Mouse (Mus musculus) thymus, postnatal 36 days (tissue): ENCODE measurements around the gene Bmp7.

Source experiments
- DNase-seq, 2 experiments: peaks; one replicate each; pipeline ENCODE4 v3.0.0; 2022; ENCODE audit warnings: mixed read lengths in 2 of 2

Gene Bmp7

DNA sequence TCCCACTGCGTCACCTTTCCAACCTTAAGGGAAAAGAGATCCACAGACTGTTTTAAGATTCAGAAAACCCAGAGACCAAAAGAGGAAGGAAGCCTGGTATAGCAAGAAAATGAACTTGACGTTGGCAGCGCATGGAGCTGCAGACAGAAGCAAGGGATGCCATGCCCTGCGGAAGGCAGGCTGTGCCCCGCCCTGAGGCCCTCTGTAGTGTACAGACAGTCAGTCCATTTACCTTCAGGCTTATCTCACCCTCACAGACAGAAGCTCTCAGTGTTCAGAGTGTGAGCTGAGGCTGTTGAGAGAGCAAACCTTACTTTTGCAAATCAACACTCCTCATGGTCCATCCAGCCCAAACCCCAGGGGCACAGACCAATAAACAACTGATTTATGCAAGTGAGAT lies 35.1 kb downstream of the Bmp7 start:
- no peak for DNase-seq

DNA sequence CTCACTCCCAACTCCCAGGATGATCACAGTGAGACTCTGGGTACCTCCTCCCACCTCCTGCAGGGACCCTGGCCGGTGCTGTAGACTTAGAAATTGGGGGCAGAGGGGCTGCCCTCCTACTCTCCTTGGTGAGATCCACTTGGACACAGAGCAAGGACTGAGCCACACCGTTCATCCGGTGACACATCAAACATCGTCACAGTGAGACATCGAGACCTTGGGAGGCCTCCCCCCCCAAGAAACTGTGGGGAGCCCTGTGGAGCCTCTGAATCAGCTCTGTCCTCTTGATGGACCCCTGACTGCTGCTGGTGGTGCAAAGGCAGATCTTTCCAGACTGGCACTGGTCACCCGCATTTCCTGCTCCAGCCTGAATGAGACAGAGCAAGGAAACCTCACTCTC lies 35.5 kb downstream of the Bmp7 start:
- DNase-seq, result no peak

DNA sequence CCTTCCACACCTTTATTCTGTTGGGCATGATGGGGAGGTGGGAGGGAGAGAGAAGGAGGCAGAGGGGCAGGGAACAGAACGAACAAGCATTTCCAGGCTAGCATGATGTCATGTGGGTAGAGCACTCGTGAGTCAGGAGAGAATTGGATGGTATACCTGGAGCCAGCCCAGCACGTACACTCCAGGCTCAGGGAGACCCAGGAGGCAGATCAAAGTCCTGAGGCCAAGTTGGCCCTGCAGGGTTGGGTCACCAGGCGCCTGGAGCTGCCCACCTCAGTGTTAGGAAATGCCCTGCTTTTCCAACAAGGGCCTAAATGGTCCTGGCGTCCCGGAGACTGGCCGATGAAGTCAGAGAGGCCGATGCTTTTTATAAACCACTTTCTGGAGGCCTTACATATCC lies 36.6 kb downstream of the Bmp7 start:
- no peak for DNase-seq

DNA sequence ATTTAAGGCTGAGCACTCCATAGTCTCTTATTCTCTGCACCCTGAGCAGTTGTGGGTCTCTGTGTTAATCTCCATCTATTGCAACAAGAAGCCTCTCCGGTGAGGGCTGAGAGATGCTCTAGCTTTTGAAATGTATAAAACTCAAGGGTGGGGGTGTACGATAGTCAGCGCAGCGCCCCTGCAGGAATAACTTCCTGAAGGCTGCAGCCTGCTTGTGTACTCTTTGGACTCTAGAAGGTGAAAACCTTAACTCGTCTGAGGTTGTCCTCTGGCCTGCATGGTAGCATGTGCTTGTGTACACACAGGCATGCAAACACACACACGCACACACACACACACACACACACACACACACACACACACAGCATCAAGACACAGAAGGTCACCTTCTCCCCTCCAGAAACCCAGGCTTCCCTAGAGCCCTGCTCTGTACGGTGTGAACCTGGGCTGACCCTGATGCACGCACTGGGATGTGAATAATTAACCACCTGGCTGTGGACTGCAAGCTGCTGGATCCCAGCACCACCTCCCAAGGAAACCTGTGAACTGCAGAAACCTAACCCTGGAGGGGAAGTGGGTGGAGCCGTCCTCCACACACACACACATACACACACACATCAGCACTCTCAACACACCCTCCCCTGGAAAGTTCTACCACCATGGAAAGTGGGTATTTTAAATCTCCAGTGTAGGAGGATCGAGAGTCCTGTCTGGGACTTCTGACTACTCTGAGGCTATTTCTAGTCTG lies 39.0 kb downstream of the Bmp7 start:
- peak in 1 of 2 experiments; percentile 32 for DNase-seq

DNA sequence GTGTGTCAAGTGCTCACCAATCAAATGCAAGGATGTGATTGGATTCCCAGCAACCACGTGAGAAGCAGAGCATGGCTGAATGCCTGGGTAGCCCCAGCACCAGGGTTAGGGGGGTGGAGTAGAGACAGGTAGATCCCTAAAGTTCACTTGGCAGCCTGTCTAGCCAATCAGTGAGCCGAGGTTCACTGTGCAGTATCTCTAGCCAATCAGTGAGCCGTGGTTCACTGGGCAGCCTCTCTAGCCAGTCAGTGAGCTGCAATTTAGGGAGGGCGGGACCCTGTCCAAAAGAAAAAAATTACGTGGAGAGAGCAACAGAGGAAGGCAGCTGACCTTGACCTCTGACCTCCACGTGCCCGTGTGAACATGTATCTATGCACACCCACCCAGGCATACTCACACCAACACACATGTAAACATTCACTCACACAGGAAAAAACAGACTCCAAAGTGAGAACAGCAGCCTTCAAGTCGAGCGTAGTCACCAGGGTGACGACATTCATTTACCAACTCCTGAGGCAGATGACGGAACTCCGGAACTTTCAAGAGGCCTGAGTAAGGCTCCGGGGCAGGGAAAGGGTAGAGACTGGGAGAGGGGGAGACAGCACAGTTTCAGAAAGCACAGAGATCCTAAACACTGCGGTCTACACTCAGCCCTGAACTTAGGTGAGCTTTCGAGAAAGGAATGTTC lies 50.2 kb downstream of the Bmp7 start:
- no peak for DNase-seq

DNA sequence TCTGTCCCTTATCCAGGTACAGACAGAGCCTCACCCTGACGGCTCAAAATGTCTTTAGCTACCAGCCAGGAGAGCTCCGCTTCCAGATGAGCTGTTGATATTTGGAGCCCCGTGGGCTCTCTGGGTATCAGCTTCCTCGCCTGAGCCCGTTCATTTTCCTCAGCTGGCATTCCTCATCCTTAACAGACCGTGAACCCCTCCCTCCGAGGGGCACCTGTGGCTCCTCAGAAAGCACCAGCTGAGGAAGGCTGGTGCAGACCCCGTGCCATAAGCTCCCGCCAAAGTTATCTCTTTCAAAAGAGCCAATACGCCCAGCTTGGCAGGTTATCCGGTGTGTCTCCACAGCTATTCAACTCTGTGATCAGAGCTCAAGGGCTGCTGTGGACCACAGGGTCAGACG lies 50.9 kb downstream of the Bmp7 start:
- DNase-seq, result no peak

DNA sequence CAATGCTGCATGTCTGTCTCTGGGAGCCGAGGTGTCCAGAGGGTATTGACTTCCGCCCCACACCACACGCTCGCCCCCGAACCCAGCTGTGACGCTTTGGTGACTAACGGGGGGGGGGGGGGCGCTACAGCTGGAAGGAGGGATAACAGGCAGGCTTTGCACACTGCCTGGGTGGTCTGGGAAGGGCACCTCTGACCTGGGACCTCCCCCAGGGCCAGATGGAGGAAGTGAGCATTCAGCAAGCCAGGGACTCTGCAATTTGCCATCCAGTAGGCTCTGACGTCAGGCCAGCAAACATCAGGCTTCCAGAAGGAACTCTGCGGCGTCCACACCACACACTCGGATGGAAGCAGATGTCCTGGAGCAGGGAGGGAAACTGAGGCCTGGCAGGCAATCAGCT lies 52.0 kb downstream of the Bmp7 start:
- no peak for DNase-seq

DNA sequence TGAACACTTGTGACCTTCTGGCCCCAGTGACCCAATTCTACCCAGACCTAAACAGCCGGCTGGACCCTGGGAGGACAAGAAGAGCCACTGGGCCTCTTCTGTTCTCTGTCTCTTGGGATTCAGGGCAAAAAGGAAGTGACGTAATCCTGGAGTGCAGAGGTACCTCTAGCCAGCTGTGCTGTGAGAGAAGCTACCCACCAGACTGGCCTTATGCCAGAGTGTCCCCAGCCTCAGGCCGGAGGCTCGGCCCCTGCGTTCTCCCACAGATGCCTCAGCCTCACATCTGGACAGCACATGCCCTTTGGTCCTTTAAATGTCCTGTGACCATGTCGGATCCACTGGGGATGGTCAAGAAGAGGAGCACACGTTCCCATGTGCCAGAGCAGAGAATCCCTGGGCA lies 54.3 kb downstream of the Bmp7 start:
- DNase-seq, result no peak

DNA sequence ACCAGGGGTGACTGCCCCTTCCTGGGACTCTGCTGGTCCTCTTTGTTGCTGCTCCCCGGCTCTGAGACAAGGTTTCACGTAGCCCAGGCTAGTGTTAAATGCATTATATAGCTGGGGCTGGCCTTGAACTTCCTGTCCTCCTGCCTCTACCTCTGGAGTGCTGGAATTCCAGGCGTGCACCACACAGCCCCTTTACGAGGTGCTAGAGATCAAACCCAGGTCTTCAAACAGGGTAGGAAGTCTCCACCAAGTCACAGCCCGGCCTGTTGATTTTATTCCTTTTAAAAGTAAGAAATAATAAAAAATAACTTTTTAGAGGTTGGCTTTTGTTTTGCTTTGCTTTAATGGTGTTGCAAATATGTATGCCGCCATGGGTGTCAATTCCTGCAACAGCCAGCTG lies 55.5 kb downstream of the Bmp7 start:
- no peak for DNase-seq

DNA sequence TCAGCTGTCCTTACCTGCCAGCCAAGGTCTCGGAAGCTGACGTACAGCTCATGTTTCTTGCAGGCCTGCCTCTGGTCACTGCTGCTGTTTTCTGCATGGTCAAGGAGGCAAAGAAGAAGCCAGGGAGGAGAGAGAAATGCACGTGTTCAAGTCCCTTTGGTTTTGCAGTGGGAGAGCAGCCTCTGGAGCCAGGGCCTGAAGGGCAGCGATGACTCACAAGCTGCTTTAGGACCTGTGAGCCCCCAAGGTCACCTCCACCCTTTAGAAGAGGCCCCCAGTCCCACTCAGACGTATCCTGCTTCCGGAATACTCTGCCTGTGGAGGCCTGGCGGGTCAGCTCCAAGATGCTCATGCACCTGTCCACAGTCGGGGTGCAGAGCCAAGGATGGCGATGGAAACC lies 64.9 kb downstream of the Bmp7 start:
- no peak for DNase-seq

DNA sequence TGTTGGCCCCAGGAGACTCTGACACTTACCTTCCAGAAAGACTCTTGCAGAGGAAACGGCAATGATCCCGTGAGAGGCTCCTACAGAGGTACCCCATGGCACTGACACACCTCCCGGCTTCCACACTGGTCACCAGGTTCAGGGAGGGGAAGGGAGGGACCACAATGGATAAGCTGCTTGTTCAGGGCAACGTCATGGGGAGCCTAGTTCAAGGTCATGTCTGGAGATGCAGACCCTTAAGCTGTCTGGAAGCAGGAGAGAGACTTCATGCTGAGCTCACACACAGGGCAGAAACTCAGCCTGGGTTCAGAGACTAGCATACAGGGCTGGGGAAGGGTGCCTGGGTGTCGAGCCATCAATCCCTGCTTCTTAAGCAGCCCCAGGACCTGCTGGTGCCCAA lies 73.8 kb downstream of the Bmp7 start:
- DNase-seq, result no peak

DNA sequence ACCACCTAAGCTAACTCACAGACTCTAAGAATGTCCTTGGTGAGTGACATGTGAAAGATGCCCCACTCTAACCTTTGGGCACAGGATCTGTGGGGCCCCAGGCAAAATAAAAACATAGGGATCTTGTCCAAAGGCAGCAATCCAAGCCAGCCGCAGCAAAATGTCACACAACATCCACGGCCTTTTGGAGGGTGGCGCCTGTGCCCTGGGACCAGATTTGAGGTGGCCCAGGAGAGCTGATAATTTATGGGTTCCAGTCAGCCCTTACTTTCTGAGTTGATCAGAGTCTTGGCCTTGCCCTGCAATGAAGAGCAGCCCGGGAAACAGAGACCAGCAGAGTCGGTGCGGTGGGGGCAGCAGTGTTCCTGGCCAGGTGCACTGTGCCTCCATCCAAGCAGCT lies 75.0 kb downstream of the Bmp7 start:
- DNase-seq, result no peak

DNA sequence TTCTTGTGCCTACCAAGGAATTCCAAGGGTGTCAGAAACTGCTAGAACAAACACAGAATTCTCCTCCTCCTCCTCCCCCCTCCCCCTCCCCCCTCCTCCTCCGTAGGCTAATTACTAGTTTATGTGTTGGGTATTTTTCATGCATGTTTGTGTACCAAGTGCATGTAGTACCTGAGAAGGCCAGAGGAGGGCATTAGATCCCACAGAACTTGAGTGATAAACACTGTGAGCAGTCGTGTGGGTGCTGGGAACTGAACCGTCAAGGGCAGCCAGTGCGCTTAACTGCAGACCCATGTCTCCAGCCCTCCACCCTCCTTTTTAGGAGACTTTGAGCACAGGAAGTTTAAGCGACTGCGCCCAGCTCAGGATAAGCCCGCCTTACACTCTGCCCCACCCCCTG lies 75.6 kb downstream of the Bmp7 start:
- no peak for DNase-seq

DNA sequence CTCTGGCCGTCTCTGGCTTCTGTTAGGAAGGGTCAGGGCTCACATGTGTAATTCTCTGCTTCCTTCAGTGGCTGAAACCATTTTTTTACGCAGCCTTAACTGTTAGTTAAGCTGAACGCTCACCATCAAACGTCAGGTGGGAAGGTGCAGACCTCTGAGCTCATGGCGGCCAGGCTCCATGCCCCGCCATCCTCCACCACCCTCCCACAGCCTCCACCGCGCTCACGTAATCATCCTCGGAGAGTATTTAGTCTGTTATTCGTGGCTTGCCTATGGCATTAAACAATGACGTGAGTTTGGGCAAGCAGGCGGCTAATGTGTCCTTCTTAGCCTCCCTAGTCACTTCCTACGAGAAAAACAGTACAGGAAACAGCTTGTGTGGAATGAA lies 76.7 kb downstream of the Bmp7 start:
- no peak for DNase-seq

DNA sequence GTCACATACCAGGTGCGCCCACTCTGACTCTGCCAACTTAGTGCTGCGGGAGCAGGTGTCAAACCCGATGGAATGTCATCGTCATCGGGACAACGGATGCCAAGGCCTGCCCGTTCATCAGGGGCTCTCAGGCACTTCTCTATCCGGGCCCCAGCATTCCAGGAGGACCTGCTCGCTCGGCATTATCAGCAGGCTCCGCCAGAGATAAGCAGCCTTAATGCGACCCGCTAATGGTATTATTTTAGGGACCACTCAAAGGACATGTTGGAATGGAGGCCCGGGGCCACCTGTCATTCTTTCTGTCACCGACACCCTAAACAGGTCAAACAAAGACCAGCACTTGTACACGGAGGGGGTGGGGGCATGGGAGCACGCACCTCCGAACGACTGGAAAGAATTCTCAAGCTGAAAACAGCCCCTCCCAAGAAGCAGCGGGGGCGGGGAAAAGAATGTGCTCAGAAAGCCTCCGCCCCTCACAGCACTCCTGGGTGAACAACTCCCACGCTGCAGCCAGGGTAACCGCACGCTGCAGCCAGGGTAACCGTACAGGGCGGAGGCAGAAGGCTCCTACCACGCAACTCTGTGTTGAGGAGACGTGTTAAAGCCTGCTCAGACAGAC lies 77.2 kb downstream of the Bmp7 start:
- DNase-seq, result peak; percentile 36 to 48

DNA sequence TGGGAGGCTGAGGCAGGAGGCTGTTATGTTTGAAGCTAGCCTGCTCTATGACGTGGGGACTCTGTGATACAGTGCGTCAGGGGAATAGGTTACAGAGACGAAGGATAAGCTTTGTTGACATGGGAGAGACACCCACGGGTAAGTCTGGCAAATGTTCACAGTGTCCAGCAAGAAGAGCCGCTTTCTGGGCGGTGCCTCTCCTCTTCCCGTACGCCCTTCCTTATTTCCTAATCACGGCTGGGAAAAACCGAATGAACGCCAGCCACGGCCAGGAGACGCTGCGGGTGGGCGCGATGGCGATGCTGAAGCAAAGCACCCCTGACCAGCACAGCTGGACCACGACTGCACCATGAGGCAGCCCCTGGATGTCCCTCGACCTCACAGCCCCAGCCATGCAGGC lies 77.7 kb downstream of the Bmp7 start:
- no peak for DNase-seq

DNA sequence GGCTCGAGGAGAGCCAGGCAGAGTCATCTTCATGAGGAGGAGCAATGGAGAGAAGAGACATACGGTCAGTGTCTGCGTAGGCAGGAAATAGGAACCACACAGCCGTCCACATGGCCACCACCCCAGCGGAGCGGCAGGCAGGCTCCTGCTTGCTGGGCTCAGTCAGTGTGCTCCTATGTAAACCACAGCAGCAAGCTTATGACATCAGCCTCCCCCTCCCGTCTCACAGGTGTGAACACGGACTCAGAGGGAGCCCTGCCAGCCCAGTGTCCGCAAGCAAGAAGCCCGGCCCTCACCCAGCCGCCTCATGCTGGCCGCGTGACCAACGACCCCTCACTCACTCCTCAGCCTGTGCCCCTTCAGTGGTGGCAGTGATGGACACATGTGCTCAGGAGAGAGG lies 78.5 kb downstream of the Bmp7 start:
- DNase-seq, result no peak

DNA sequence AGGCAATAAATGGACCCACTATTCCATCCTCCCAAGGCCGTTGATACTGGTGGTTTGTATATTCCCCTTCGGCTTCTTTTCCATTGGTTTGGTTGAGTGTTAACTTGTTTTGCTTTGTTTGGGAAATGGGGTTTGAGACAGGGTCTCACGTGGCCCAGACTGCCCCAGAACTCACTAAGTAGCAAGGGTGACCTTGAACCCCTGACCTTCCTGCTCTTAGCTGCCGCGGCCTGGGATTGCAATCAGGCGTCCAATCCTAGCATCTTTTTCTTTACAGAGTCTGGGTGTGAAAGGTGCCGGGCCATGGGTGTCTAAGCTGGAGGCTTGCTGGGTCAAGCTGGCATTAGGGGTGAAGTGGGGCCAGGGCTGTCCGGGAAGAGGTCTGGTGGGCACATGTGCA lies 79.5 kb downstream of the Bmp7 start:
- no peak for DNase-seq

DNA sequence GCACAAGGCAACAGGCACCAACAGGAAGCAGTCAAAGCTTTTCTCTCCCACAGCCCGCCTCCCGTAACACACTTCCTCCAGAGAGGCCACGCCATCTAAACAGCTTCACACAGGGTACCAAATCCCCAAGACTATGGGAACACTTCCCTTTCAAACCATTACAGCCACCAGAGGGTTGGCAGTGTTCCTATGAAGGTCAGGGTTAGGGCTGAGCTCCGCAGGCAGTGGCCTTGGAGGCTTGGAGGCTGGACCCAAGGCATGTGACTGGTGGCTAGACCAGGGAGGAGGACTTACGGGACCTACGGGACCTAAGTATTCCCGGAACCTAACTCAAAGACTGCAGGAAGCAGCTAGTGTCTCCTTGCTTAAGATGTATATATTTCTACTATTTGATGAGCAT lies 80.0 kb downstream of the Bmp7 start:
- DNase-seq, result no peak

DNA sequence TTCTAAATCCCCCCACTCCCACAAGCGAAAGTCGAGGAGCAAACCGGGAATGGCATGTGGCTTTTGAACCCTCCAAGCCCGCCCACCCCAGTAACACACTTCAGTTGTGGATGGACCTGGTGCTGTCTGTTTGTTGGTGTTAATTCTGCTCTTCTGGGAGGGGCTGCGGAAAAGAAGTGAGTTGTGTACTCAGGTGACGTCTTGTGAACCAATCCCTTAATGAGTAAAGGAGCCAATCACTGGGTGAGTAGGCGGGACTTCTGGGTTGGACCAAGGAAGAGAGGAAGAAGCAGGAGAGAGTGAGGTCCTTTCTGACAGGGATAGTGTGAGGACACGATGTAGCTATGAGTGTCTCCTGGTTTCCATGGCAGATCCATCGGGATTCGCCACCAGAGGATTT lies 83.1 kb downstream of the Bmp7 start:
- no peak for DNase-seq

DNA sequence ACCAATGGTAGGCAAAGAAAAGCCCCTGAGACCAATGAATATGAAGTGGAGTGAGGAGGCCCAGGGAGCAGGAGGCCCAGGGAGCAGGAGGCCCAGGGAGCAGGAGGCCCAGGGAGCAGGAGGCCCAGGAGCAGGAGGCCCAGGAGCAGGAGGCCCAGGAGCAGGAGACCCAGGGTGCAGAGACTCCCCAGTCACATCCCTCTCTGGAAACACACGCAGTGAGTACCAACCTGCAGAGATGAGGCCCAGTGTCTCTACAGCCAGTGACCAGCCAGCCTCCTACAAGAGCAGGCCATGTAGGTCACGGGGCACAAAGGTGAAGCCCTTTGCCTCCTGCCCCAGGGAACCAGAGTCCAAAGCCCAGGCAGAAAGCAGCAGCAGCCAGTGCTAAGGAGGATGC lies 83.6 kb downstream of the Bmp7 start:
- no peak for DNase-seq

DNA sequence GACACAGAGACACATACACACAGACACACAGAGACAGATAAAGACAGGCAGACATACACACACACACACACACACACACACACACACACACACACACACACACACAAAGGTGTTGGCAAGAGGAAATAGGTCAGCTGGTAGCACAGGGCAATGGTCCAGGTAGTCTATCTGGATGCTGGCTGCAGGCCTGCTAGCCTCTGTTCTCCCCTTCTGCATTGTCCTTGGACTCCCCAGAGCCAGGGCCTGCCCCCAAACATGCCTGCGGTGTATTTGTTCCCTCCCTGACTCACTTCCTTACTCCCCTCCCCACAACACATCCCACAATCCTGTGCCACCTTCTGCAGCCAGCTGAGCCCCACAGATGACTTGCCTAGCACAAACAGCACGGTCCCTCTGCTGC lies 86.0 kb downstream of the Bmp7 start:
- no peak for DNase-seq

DNA sequence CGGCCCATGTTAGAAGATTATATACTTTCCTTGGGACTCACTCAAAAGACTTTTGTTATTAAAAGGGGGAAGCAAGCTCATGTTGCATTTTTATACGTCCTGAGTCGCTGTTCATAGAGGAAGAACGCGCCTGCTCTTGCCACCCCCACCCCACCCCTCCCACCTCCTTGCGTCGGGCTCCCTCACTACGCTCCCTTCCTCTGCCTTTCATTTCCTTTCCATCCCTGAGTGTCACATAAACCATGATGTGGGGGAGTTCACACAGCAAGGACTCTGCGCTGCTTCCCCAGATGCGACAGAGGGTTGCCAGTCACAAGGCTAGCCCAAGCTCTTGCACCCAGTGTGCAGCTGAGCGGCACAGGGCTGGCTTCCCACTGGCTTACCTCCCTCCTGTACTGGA lies 88.3 kb downstream of the Bmp7 start:
- no peak for DNase-seq

DNA sequence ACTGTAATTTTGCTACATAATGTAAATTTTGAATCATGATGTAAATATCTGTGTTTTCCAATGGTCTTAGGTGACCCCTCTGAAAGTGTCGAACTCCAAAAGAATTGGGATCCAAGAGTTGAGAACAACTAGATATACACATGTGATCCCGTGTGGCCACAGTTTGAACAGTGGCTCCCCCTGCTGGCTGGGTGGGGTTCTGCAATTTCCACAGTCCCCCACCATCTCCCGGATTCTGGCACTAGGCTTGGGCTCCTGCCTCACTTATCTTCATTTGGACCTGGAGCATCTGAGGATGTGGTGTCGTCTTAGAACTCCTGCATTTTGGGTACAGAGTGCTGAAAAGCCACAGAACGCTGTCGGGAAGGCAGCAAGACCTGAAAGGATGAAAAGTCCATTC lies 91.9 kb downstream of the Bmp7 start:
- DNase-seq, result peak; percentile 53 to 59

DNA sequence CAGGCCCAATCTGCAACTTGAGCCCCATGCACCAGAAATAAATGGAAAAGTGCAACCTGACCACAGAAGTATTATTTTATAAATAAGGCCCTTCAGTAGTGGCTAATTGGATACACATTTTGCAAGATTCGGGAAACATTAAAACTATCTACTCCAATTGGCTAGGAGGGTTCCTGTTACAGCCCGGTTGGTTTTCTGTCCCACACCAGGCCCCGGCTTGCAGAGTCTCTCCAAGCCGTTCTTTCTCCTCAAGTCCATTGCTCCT lies 93.9 kb downstream of the Bmp7 start:
- DNase-seq, result no peak
